Mouse (Mus musculus): Measurements from ENCODE around the gene Arsa. TPM values are rescaled to one million over a fixed set of nuclear protein-coding genes. Genes with fewer than 3 reads are reported as not detected.

Arsa gene
- polyA plus RNA-seq, 1 experiment from 2014 or later, result 12.1 TPM

DNA sequence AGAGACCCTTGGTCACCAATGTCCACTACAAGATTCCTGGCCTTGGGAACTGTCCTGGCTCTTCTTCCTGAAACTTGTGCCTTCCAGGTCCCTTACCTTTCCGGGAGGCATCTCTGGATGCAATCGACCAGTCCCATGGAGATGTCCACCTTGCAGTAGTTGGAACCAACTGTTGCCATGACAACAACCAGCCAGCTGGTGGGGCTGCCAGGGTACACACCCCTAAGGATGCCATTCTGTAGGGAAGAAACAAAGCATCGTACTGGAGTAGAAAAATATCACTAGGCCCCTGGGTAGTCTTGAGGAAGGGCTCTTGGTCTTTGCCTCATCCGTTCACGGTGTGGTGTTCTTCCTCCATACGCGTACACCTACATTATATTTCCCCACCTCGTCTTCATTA is 52.6 kb downstream of the Arsa start:
- Histone ChIP-seq H3K4me1 (ENCODE audit: control insufficient read depth, insufficient read depth, low read length) (peaks cover 4% of the 10 kb centered on the region; the same call in 1 of the 2 replicates), H3K9me3 (ENCODE audit: control insufficient read depth, low read length) (no peaks in the 10 kb centered on the region), H3K9ac (ENCODE audit: low read depth, low read length) (no peak overlapping the region), H3K36me3 (ENCODE audit: control insufficient read depth, insufficient read depth, low read length) (peaks cover 21% of the 10 kb centered on the region), H3K4me3 (ENCODE audit: low read length) (no peak overlapping the region), H3K27ac (ENCODE audit: low read depth, low read length) (no peak overlapping the region), H3K27me3 (ENCODE audit: control insufficient read depth, insufficient read depth, low read length) (no peaks in the 10 kb centered on the region), H3K4me2 (replicated peaks; ENCODE audit: low read depth, low read length) (no peak overlapping the region)
- ATAC-seq (ENCODE audit: low FRiP score, low TSS enrichment), result no peak
- WGBS, result 90% methylated on average over 8 of the region's 8 CpGs

Other genes starting within 250 kb of the Arsa start
- 55.6 and 62.0 TPM in 2 replicates for gene Sbf1, start 162.1 kb downstream of the Arsa start, polyA plus RNA-seq (2014; fragmentation: Nextera tagmentation; extraction: Ambion mirVana)
- gene Adm2, start 154.7 kb downstream of the Arsa start, polyA plus RNA-seq (2014; fragmentation: Nextera tagmentation; extraction: Ambion mirVana), result 0.43 and 0.44 TPM in 2 replicates
- 0.76 TPM in 1 of 2 replicates, not detected in the other for gene Miox, start 143.0 kb downstream of the Arsa start, polyA plus RNA-seq (2014; fragmentation: Nextera tagmentation; extraction: Ambion mirVana)
- gene Lmf2, start 121.8 kb downstream of the Arsa start, polyA plus RNA-seq (2014; fragmentation: Nextera tagmentation; extraction: Ambion mirVana), result 28.0 and 48.1 TPM in 2 replicates
- 130 and 151 TPM in 2 replicates for gene Ncaph2, start 121.7 kb downstream of the Arsa start, polyA plus RNA-seq (2014; fragmentation: Nextera tagmentation; extraction: Ambion mirVana)
- 10.2 and 11.4 TPM in 2 replicates for gene Sco2, start 103.6 kb downstream of the Arsa start, polyA plus RNA-seq (2014; fragmentation: Nextera tagmentation; extraction: Ambion mirVana)
- gene Tymp, start 100.4 kb downstream of the Arsa start, polyA plus RNA-seq (2014; fragmentation: Nextera tagmentation; extraction: Ambion mirVana), result 1.6 and 1.8 TPM in 2 replicates
- gene Odf3b, start 98.1 kb downstream of the Arsa start, polyA plus RNA-seq (2014; fragmentation: Nextera tagmentation; extraction: Ambion mirVana), result 0.50 TPM in 1 of 2 replicates, not detected in the other
- not detected in 2 replicates for gene Klhdc7b, start 92.5 kb downstream of the Arsa start, polyA plus RNA-seq (2014; fragmentation: Nextera tagmentation; extraction: Ambion mirVana)
- not detected in 2 replicates for gene Syce3, start 66.9 kb downstream of the Arsa start, polyA plus RNA-seq (2014; fragmentation: Nextera tagmentation; extraction: Ambion mirVana)
- 1.7 and 2.5 TPM in 2 replicates for gene Cpt1b, start 51.6 kb downstream of the Arsa start, polyA plus RNA-seq (2014; fragmentation: Nextera tagmentation; extraction: Ambion mirVana)
- gene C730034F03Rik, start 47.8 kb downstream of the Arsa start, polyA plus RNA-seq (2014; fragmentation: Nextera tagmentation; extraction: Ambion mirVana), result 3.1 TPM in 2 replicates
- not detected in 2 replicates for gene Gm44502, start 47.7 kb downstream of the Arsa start, polyA plus RNA-seq (2014; fragmentation: Nextera tagmentation; extraction: Ambion mirVana)
- 51.7 and 57.7 TPM in 2 replicates for gene Chkb, start 47.5 kb downstream of the Arsa start, polyA plus RNA-seq (2014; fragmentation: Nextera tagmentation; extraction: Ambion mirVana)
- 0.34 and 0.37 TPM in 2 replicates for gene Mapk8ip2, start 23.5 kb downstream of the Arsa start, polyA plus RNA-seq (2014; fragmentation: Nextera tagmentation; extraction: Ambion mirVana)
- 2.5 and 3.0 TPM in 2 replicates for gene Shank3, start 22.2 kb upstream of the Arsa start, polyA plus RNA-seq (2014; fragmentation: Nextera tagmentation; extraction: Ambion mirVana)
- 0.32 TPM in 1 of 2 replicates, not detected in the other for gene Acr, start 90.9 kb upstream of the Arsa start, polyA plus RNA-seq (2014; fragmentation: Nextera tagmentation; extraction: Ambion mirVana)
- 66.2 and 66.9 TPM in 2 replicates for gene Rabl2, start 114.5 kb upstream of the Arsa start, polyA plus RNA-seq (2014; fragmentation: Nextera tagmentation; extraction: Ambion mirVana)